Mouse (Mus musculus) intestine, embryonic 16.5 days (tissue): ENCODE measurements around the gene Mmp13. TPM values are rescaled to one million over a fixed set of nuclear protein-coding genes. Genes with fewer than 3 reads are reported as not detected.
"Not testable (repeated sequence)": the region's sequence is repeated elsewhere in the genome, so short reads cannot be mapped to it uniquely, and the experiment has no call there.

Source experiments
- ATAC-seq: fragments of 200-750 bp; cut with Nextera tagmentation; 2 replicates; pipeline ENCODE4 v1.8.0; 2017; ENCODE audit warnings: moderate TSS enrichment, moderate library complexity
- H3K27ac ChIP-seq: fragments of 300-500 bp; sonication (generic); 2 replicates; pipeline ENCODE4 v1.5.1; 2014; ENCODE audit warnings: mild to moderate bottlenecking, low read length
- H3K27me3 ChIP-seq: fragments of 300-500 bp; sonication (generic); replicated peaks from 2 replicates; pipeline ENCODE4 v1.6.1; 2014; ENCODE audit warnings: low read length, control low read depth, mixed read lengths; ENCODE audit not compliant: control insufficient read depth, insufficient read depth
- H3K36me3 ChIP-seq: fragments of 300-500 bp; sonication (generic); 2 replicates; pipeline ENCODE4 v1.6.1; 2014; ENCODE audit warnings: low read length, control low read depth; ENCODE audit not compliant: control insufficient read depth, insufficient read depth
- H3K4me1 ChIP-seq: fragments of 300-500 bp; sonication (generic); 2 replicates; pipeline ENCODE4 v1.6.1; 2014; ENCODE audit warnings: low read length, control low read depth, mixed read lengths; ENCODE audit not compliant: control insufficient read depth, insufficient read depth
- H3K4me2 ChIP-seq: fragments of 300-500 bp; sonication (generic); 2 replicates; pipeline ENCODE4 v1.6.1; 2014; ENCODE audit warnings: low read depth, low read length, control low read depth
- H3K4me3 ChIP-seq: fragments of 300-500 bp; sonication (generic); 2 replicates; pipeline ENCODE4 v1.5.1; 2014; ENCODE audit warnings: mild to moderate bottlenecking, low read length
- H3K9ac ChIP-seq: fragments of 300-500 bp; sonication (generic); 2 replicates; pipeline ENCODE4 v1.6.1; 2014; ENCODE audit warnings: low read depth, low read length
- H3K9me3 ChIP-seq: fragments of 300-500 bp; sonication (generic); 2 replicates; pipeline ENCODE4 v1.6.1; 2016; ENCODE audit warnings: low read length, control low read depth; ENCODE audit not compliant: control insufficient read depth
- WGBS: fragments of 180-500 bp; shearing (Covaris S2); extraction: QIAGEN DNeasy Blood & Tissue Kit; methylation state at CpG from one replicate; pipeline ENCODE4 v1.1.7; 2014; 5-methylcytosine and 5-hydroxymethylcytosine counted together
- polyA plus RNA-seq: library from polyadenylated mRNA; unstranded; fragments of >200 nt; fragmentation: Nextera tagmentation; extraction: Ambion mirVana; gene quantifications from 2 replicates; pipeline ENCODE4 v1.2.1, GENCODE M21; 2015

Gene Mmp13
- 1.3 and 1.5 TPM in 2 replicates for polyA plus RNA-seq

DNA sequence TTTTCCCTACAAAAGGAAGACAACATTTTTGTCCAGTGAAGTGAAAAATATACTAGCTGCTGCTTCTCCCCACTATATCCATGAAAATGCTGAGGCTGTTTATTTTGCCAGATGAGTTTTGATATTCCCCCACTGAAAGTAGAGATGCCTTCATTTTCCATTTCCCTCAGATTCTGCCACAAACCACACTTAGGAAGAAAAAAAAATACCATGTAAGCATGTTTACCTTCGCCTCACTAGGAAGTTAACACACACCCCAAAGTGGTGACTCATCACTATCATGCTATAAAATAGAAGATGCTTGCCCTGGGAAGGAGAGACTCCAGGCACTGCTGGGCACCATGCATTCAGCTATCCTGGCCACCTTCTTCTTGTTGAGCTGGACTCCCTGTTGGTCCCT, at the start of gene Mmp13:
TSS of gene Mmp13 (plus strand) at position 301 of the 400 bp plus-strand sequence.
- Histone ChIP-seq H3K4me1 (no peaks in the 10 kb centered on the region), H3K9me3 (no peaks in the 10 kb centered on the region), H3K27ac (no peak within 1 kb of the TSS), H3K27me3 (no peaks in the 10 kb centered on the region), H3K36me3 (no peaks in the 10 kb centered on the region), H3K9ac (no peak within 1 kb of the TSS), H3K4me2 (no peak within 1 kb of the TSS), H3K4me3 (no peak within 1 kb of the TSS)
- ATAC-seq, result no peak
- 57% methylated on average over 1 of the region's 1 CpGs for WGBS

DNA sequence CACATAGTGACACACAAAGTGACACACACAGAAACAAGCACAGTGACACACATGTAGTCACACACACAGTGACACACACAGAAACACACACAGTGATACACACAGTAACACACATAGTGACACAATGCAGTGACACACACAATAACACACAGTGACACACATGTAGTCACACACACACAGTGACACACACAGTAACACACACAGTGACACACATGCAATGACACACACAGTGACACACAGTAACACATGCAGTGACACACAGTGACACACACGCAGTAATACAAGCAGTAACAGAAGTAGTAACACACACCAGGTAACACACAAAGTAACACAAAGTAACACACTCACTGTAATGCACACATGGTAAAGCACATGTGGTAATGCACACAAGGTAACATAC, 33.7 kb upstream of the Mmp13 start:
- WGBS, result 97% methylated on average over 1 of the region's 1 CpGs

DNA sequence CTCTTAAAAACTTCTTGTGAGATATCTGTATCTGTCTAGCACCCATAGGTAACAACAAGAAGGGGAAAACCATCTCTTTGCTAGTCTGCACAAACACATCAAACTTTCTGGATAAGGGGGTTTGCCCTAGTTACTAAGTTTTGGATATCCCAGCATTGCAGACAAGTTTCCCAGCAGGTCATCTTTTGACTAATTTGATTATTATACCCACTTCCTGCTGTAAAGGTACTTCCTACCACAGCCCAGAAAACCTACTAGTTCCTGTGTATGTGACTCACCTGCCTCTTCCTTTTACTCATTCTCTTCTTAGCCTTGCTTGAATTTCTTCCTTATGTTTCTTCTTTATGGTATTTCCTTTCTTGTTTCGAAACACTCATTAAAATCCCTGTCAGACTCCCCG, 32.3 kb upstream of the Mmp13 start:
- Histone ChIP-seq H3K4me2 (no peak overlapping the region), H3K4me1 (no peaks in the 10 kb centered on the region), H3K27ac (no peak overlapping the region), H3K36me3 (no peaks in the 10 kb centered on the region), H3K9ac (no peak overlapping the region), H3K4me3 (no peak overlapping the region), H3K27me3 (no peaks in the 10 kb centered on the region), H3K9me3 (no peaks in the 10 kb centered on the region)
- WGBS, result 83% methylated on average over 2 of the region's 2 CpGs
- ATAC-seq, result no peak

More for the DNA sequence above, 33.7 kb upstream of the Mmp13 start:
- H3K9me3 ChIP-seq, result no peaks in the 10 kb centered on the region
- no peaks in the 10 kb centered on the region for H3K27me3 ChIP-seq
- ATAC-seq, result no peak
- no peaks in the 10 kb centered on the region for H3K36me3 ChIP-seq
- no peaks in the 10 kb centered on the region for H3K4me1 ChIP-seq
- no peak overlapping the region for H3K4me3 ChIP-seq
- H3K9ac ChIP-seq, result no peak overlapping the region
- H3K4me2 ChIP-seq, result no peak overlapping the region
- no peak overlapping the region for H3K27ac ChIP-seq

DNA sequence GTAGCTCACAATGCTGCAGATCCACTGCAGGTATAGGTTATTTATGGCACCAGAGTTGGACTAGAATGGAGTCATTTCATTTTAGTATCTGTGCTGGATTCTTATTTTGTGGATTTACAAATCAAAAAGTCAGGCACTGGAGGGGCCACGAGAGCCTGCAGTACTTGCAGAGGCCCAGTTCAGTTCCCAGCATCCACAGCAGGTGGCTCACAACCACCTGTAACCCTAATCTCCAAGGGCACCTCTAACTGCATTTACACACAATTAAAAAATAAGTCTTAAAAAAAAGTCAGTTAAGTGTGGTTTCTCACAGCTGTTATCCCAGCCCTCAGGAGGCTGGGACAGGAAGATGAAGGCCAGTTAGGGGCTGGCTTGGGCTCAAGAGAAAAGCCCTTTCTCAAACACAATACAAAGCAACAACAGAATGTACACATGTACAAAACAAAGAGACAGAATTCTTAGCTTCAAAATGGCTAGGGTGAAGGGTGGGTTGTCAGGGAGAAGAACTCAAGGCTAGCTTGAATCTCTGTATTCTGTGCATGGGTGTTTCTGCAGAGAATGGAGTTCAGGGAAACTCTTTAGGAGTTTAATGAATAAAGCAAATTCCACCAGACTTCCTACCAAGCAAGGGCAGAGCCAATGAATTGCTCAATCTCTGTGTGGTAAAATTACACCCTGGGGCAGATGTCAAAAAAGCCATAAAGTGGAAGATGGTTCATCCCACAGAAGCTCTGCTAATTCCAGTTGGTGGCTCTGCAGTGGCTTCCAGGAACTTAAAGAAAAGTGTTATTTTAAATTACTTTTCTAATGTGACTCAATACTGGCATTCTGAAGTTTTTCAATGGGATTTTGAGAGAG, 19.3 kb upstream of the Mmp13 start:
- no peak for ATAC-seq
- Histone ChIP-seq H3K27me3 (no peaks in the 10 kb centered on the region), H3K4me3 (no peak overlapping the region), H3K4me2 (no peak overlapping the region), H3K27ac (no peak overlapping the region), H3K9me3 (no peaks in the 10 kb centered on the region), H3K36me3 (no peaks in the 10 kb centered on the region), H3K4me1 (no peaks in the 10 kb centered on the region), H3K9ac (no peak overlapping the region)
- WGBS, result 67% methylated on average over 1 of the region's 1 CpGs

DNA sequence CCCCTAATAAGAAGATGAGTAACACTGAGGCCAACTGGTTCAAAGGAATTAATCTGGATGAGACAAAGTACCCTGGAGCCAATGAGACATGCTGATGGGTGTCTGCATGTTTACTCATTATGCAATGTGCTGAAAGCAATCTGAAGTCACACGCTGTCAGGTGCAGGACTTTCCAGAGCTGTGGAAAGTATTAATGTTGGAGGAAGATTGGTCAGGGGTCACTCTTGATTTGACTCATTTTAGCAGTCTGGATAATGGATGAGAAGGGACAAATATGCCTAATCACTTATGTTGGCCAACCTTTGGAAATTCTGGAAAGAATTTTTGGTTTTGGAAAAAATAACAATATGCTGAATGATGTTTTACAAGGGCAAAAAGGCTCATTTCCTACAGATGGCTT, 10.6 kb upstream of the Mmp13 start:
- Histone ChIP-seq H3K4me1 (no peaks in the 10 kb centered on the region), H3K27me3 (no peaks in the 10 kb centered on the region), H3K4me2 (no peak overlapping the region), H3K36me3 (no peaks in the 10 kb centered on the region), H3K27ac (no peak overlapping the region), H3K4me3 (no peak overlapping the region), H3K9ac (no peak overlapping the region), H3K9me3 (no peaks in the 10 kb centered on the region)
- 82% methylated on average over 1 of the region's 1 CpGs for WGBS
- ATAC-seq, result no peak

DNA sequence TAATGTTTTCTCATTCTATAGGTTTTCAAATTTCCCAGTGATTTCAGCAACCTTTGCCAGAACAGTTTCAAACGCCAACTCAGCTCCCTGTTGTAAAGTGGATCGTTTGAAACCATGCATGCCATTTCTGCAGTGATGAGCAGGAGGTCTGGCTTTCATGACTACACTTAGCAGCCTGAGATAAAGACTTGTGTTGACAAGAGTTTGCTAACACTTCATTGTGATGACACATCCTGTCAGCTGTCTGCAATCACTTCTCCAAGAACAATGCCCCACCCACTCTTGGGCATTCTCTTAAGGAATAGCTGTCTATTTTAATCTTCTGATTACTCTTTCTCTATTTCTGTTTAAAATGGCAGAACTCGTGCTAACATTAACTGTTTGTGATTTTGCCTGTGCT, 2.2 kb upstream of the Mmp13 start:
- Histone ChIP-seq H3K4me1 (no peaks in the 10 kb centered on the region), H3K4me2 (no peak overlapping the region), H3K4me3 (no peak overlapping the region), H3K9ac (no peak overlapping the region), H3K27me3 (no peaks in the 10 kb centered on the region), H3K9me3 (no peaks in the 10 kb centered on the region), H3K36me3 (no peaks in the 10 kb centered on the region), H3K27ac (no peak overlapping the region)
- 41% methylated on average over 3 of the region's 3 CpGs for WGBS
- no peak for ATAC-seq

DNA sequence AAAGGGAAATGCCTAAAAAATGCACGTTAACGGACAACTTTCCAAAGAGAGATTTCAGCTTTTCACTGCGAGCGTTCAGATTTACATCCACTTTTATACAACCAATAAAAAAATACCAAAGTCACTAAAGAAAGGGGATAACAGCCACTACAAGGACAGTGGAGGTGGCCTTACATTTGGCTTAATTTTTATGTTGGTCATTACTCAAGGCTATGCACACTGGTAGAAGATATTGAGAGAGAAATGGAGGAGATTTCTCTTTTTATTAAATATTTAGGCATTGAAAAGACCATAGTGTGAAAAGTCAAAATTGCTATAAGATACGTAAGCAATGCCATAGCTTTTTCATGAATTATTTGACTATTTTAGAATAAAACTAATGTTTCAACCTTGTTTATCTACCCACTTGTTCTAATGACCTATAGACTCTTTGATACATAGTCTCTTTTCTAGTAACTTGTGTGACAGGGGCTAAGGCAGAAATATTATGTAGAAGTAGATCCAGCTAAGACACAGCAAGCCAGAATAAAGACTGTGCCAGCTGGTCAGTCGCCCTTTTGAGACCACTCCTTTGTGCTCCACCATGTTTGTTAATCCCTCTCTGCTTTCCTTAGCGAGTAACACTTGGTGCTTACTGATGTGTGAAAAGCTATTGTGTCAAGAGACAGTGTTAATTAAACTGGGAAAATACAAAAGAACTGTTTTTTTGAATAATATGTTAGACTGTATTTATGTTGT, 10.4 kb downstream of the Mmp13 start:
- H3K9ac ChIP-seq, result no peak overlapping the region
- H3K4me3 ChIP-seq, result no peak overlapping the region
- no peak overlapping the region for H3K27ac ChIP-seq
- H3K4me1 ChIP-seq, result no peaks in the 10 kb centered on the region
- 84% methylated on average over 7 of the region's 7 CpGs for whole genome bisulfite sequencing
- H3K36me3 ChIP-seq, result no peaks in the 10 kb centered on the region
- no peaks in the 10 kb centered on the region for H3K27me3 ChIP-seq
- H3K9me3 ChIP-seq, result no peaks in the 10 kb centered on the region
- no peak for ATAC-seq
- no peak overlapping the region for H3K4me2 ChIP-seq

DNA sequence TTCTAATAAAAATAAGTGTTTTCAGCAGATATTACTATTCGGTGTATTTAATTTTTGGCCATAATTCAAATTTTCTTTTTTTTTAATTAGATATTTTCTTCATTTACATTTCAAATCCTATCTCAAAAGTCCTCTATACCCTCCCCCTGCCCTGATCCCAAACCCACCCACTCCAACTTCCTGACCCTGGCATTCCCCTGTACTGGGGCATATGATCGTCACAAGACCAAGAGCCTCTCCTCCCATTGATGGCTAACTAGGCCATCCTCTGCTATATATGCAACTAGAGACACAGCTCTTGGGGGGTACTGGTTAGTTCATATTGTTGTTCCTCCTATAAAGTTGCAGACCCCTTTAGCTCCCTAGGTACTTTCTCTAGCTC, 11.0 kb downstream of the Mmp13 start:
- not testable (repeated sequence) for H3K36me3 ChIP-seq, H3K9me3 ChIP-seq, H3K4me3 ChIP-seq, H3K4me1 ChIP-seq, H3K4me2 ChIP-seq, H3K27me3 ChIP-seq, ATAC-seq, H3K9ac ChIP-seq, H3K27ac ChIP-seq
- WGBS, result 87% methylated on average over 2 of the region's 2 CpGs

DNA sequence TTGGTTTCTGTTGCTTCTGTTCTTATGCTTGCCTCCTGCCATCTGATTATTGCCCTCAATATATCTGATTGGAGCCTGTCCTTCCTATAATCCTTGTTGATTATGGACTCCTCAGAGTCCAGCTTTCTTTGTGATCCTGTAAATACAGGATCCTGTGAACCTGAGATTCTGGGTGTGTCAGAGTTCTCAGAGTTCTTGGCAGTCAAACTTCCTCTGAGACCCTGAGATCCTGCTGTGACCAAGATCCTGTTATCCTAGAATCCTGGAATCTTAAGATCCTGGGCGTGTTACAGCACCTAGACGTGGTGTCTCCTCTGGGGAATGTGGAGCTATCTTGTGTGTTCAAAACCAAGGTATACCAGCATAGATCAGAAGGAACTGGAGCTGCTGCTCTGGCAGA, 17.2 kb downstream of the Mmp13 start:
- no peaks in the 10 kb centered on the region for H3K9me3 ChIP-seq
- no peaks in the 10 kb centered on the region for H3K4me1 ChIP-seq
- H3K4me2 ChIP-seq, result no peak overlapping the region
- no peak overlapping the region for H3K27ac ChIP-seq
- no peak overlapping the region for H3K4me3 ChIP-seq
- ATAC-seq, result no peak
- H3K36me3 ChIP-seq, result no peaks in the 10 kb centered on the region
- H3K9ac ChIP-seq, result no peak overlapping the region
- WGBS, result 73% methylated on average over 2 of the region's 2 CpGs
- no peaks in the 10 kb centered on the region for H3K27me3 ChIP-seq
